Comparison of ENCODE assay signal across 8 mouse cellular contexts in genomic region chr7:4164090-4164910, GRCm38 (mm10). TPM values are rescaled to one million over a fixed set of nuclear protein-coding genes. Genes with fewer than 3 reads are reported as not detected.
DNase-seq lines count a peak whose midpoint lies in the region; ATAC-seq lines count a peak whose summit lies in the region.

TSS of gene Cdc42ep5 (minus strand) at chr7:4164860.

- peak within 1 kb of the TSS; percentile 47 for H3K4me2 ChIP-seq in embryonic facial prominence, embryonic 11.5 days (ENCODE audit: low read depth, low read length)
- H3K4me2 ChIP-seq in heart, embryonic 11.5 days = peak within 1 kb of the TSS; percentile 70
- peak within 1 kb of the TSS; percentile 70 for H3K4me2 ChIP-seq in kidney, embryonic 16.5 days (replicated peaks; ENCODE audit: low read depth, low read length)

- WGBS in embryonic facial prominence, embryonic 11.5 days = under 1% methylated on average over 19 of the region's 20 CpGs
- WGBS in heart, embryonic 11.5 days (ENCODE audit: insufficient replicate concordance) = under 1% methylated on average over 20 of the region's 20 CpGs
- WGBS in kidney, embryonic 16.5 days = under 1% methylated on average over 19 of the region's 20 CpGs

- peak; percentile 69 for DNase-seq in adipocyte (ENCODE audit: low spot score)
- peak; percentile 87 for DNase-seq in embryonic facial prominence, embryonic 11.5 days (ENCODE audit: low spot score)
- DNase-seq in lung, postnatal 36 days = peak; percentile 65
- peak; percentile 51 for DNase-seq in urinary bladder, postnatal 25 days (ENCODE audit: low spot score)
- DNase-seq in frontal cortex, postnatal 10 days (ENCODE audit: low spot score in 2 of 2) = no peak
- DNase-seq in left cerebral cortex, postnatal 36 days (ENCODE audit: low spot score in 2 of 2) = no peak

- peak within 1 kb of the TSS; percentile 41 for H3K4me3 ChIP-seq in embryonic facial prominence, embryonic 11.5 days (ENCODE audit: low read depth, low read length)
- H3K4me3 ChIP-seq in heart, embryonic 11.5 days (ENCODE audit: low read depth, low read length) = peak within 1 kb of the TSS; percentile 45
- H3K4me3 ChIP-seq in kidney, embryonic 16.5 days (ENCODE audit: low read length) = peak within 1 kb of the TSS; percentile 57

- peak within 1 kb of the TSS; percentile 37 for H3K9ac ChIP-seq in embryonic facial prominence, embryonic 11.5 days (replicated peaks; ENCODE audit: low read length)
- H3K9ac ChIP-seq in heart, embryonic 11.5 days (ENCODE audit: low read depth, low read length) = peak within 1 kb of the TSS; percentile 71
- peak within 1 kb of the TSS; percentile 65 for H3K9ac ChIP-seq in kidney, embryonic 16.5 days (replicated peaks; ENCODE audit: low read length)

- H3K9me3 ChIP-seq in embryonic facial prominence, embryonic 11.5 days (replicated peaks; ENCODE audit: control insufficient read depth, low read length) = no peaks in the 10 kb centered on the region
- H3K9me3 ChIP-seq in heart, embryonic 11.5 days (replicated peaks; ENCODE audit: control insufficient read depth, low read length) = no peaks in the 10 kb centered on the region
- no peaks in the 10 kb centered on the region for H3K9me3 ChIP-seq in kidney, embryonic 16.5 days (ENCODE audit: low read length)

- ATAC-seq in embryonic facial prominence, embryonic 11.5 days (replicated peaks; ENCODE audit: insufficient number of reproducible peaks, low FRiP score, low TSS enrichment, low read depth) = peak; percentile 96
- peak; percentile 85 for ATAC-seq in heart, embryonic 11.5 days (replicated peaks; ENCODE audit: insufficient number of reproducible peaks, low FRiP score, low TSS enrichment)
- peak; percentile 97 for ATAC-seq in kidney, embryonic 16.5 days (ENCODE audit: low FRiP score, low TSS enrichment)

- H3K27ac ChIP-seq in embryonic facial prominence, embryonic 11.5 days (replicated peaks; ENCODE audit: low read depth, low read length) = peak within 1 kb of the TSS; percentile 44
- H3K27ac ChIP-seq in heart, embryonic 11.5 days (ENCODE audit: low read depth, low read length) = peak within 1 kb of the TSS; percentile 64
- H3K27ac ChIP-seq in kidney, embryonic 16.5 days (ENCODE audit: low read length) = peak within 1 kb of the TSS; percentile 76

- no peaks in the 10 kb centered on the region for H3K4me1 ChIP-seq in embryonic facial prominence, embryonic 11.5 days (ENCODE audit: control insufficient read depth, insufficient read depth, low read length)
- H3K4me1 ChIP-seq in heart, embryonic 11.5 days (ENCODE audit: control insufficient read depth, insufficient read depth, low read length) = peaks cover 6% of the 10 kb centered on the region; the same call in 1 of the 2 replicates
- H3K4me1 ChIP-seq in kidney, embryonic 16.5 days (ENCODE audit: insufficient read depth, low read length) = peaks cover 16% of the 10 kb centered on the region

- intact Hi-C loops in left cerebral cortex, postnatal 36 days (cut with DNase I) = no loop called here

- H3K36me3 ChIP-seq in embryonic facial prominence, embryonic 11.5 days (replicated peaks; ENCODE audit: control insufficient read depth, insufficient read depth, low read depth, low read length) = no peaks in the 10 kb centered on the region
- H3K36me3 ChIP-seq in heart, embryonic 11.5 days (ENCODE audit: control insufficient read depth, insufficient read depth, low read length) = no peaks in the 10 kb centered on the region
- no peaks in the 10 kb centered on the region for H3K36me3 ChIP-seq in kidney, embryonic 16.5 days (ENCODE audit: insufficient read depth, low read length)

- no peaks in the 10 kb centered on the region for H3K27me3 ChIP-seq in embryonic facial prominence, embryonic 11.5 days (ENCODE audit: control insufficient read depth, insufficient read depth, low read length)
- H3K27me3 ChIP-seq in heart, embryonic 11.5 days (ENCODE audit: control insufficient read depth, insufficient read depth, low read length) = no peaks in the 10 kb centered on the region
- no peaks in the 10 kb centered on the region for H3K27me3 ChIP-seq in kidney, embryonic 16.5 days (ENCODE audit: insufficient read depth, low read length)

RNA-seq across cellular contexts. Expression of gene Cdc42ep5, which starts in this region (rescaled TPM):
- polyA plus RNA-seq in embryonic facial prominence, embryonic 11.5 days (2014; fragmentation: Nextera tagmentation; extraction: Ambion mirVana) = 43.9 and 45.7 TPM in 2 replicates
- 27.9 and 32.1 TPM in 2 replicates for polyA plus RNA-seq in heart, embryonic 11.5 days (2014; fragmentation: Nextera tagmentation; extraction: Ambion mirVana)
- polyA plus RNA-seq in kidney, embryonic 16.5 days (2015; fragmentation: Nextera tagmentation; extraction: Ambion mirVana) = 36.5 and 43.2 TPM in 2 replicates
- 1 to 10 TPM; 1.1 to 1.8 TPM for total RNA-seq in left cerebral cortex, postnatal 36 days (2021)

Comparison
In these comparisons a context has a peak if more than half of its experiments do, and no peak if none do; other contexts are left out.
1. DNase-seq: peak in adipocyte (single experiment), embryonic facial prominence, embryonic 11.5 days (single experiment), lung, postnatal 36 days (single experiment) and urinary bladder, postnatal 25 days (single experiment); none in frontal cortex, postnatal 10 days (0 of 2) and left cerebral cortex, postnatal 36 days (0 of 2).
2. Peak in every context shown above with its lines, with median percentiles within 50 percentile points of each other: ATAC-seq, H3K27ac ChIP-seq, H3K4me2 ChIP-seq, H3K4me3 ChIP-seq and H3K9ac ChIP-seq.